Mouse (Mus musculus): ENCODE data around the gene Cdk19. TPM values are rescaled to one million over a fixed set of nuclear protein-coding genes. Genes with fewer than 3 reads are reported as not detected.
A peak's percentile ranks its signal among the peaks of the same experiment; 100 is the strongest.

Cdk19 gene
- 63.7 and 65.8 TPM in 2 replicates for total RNA-seq (2017)

DNA sequence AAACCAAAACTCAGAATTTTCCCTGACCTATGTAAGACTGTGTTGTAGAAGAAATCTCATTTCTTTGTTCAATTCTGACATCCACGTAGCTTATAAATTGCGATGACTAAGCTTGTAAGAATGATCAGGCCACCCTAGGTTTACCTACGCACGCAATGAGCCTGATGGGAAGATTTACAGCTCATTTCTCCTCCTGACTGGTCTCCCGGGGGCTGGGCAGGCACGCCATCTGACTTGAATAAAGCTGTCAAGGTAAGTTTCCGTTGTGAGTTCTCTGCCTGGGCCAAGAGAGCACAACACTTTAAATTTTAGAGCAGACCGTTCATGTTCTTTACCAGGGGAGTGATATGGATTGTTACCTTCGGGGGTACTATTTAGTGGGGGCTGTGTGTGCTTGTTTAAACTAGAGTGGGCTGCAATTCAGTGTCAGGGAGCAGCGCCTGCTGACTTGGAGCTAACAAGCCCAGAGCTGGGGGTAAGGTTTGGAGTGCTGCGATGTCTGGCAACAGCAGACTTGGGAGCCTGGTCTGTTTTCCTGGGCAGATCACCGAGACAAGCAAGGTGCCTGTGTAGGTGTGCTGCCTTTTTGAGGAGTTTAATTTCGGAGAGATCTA lies at the start of gene Cdk19:
Cdk19 (plus strand) TSS at position 214 of the 614 bp plus-strand sequence.
- no peak for ATAC-seq (ENCODE audit: extremely low read depth, insufficient number of reproducible peaks, low FRiP score, poor library complexity, severe bottlenecking)

DNA sequence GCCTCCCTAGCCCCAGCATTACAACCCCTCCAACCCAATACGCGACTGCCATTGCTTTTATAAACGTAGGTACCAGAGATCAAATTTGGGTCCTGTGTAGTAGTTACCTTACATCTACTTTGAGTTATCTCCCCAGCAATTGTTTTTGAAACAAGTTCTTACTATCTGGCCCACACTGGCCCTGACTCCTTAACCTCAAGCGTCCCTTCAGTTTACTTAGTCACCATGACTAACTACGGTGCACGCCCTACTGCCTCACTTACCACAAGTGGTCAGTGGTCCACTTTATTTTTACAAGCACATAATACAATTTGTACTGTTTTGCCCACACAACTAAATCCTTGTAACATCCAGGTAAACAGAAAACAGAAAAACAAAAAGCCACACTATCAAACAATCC lies 46.7 kb upstream of the Cdk19 start:
- no peak for ATAC-seq (ENCODE audit: extremely low read depth, insufficient number of reproducible peaks, low FRiP score, poor library complexity, severe bottlenecking)

- ATAC-seq (ENCODE audit: extremely low read depth, insufficient number of reproducible peaks, low FRiP score, poor library complexity, severe bottlenecking): peak; percentile 28
Measured at GRCm38 (mm10) chr10:40300648-40301171, 38.7 kb upstream of the Cdk19 start.

- 0 out of 2 replicates have a peak, but pooled peaks have one; percentile 0 for ATAC-seq (ENCODE audit: extremely low read depth, insufficient number of reproducible peaks, low FRiP score, poor library complexity, severe bottlenecking)
Measured at GRCm38 (mm10) chr10:40301181-40302075, 37.9 kb upstream of the Cdk19 start.

- peak; percentile 96 for ATAC-seq (ENCODE audit: extremely low read depth, insufficient number of reproducible peaks, low FRiP score, poor library complexity, severe bottlenecking)
Measured at GRCm38 (mm10) chr10:40302140-40302985, 37.0 kb upstream of the Cdk19 start, which contains the start of gene Amd1. Gene Amd1, minus strand, starts transcription at chr10:40302186.

GRCm38 (mm10) chr10:40305989-40306388 lies 33.4 kb upstream of the Cdk19 start:
- ATAC-seq (ENCODE audit: extremely low read depth, insufficient number of reproducible peaks, low FRiP score, poor library complexity, severe bottlenecking): no peak

DNA sequence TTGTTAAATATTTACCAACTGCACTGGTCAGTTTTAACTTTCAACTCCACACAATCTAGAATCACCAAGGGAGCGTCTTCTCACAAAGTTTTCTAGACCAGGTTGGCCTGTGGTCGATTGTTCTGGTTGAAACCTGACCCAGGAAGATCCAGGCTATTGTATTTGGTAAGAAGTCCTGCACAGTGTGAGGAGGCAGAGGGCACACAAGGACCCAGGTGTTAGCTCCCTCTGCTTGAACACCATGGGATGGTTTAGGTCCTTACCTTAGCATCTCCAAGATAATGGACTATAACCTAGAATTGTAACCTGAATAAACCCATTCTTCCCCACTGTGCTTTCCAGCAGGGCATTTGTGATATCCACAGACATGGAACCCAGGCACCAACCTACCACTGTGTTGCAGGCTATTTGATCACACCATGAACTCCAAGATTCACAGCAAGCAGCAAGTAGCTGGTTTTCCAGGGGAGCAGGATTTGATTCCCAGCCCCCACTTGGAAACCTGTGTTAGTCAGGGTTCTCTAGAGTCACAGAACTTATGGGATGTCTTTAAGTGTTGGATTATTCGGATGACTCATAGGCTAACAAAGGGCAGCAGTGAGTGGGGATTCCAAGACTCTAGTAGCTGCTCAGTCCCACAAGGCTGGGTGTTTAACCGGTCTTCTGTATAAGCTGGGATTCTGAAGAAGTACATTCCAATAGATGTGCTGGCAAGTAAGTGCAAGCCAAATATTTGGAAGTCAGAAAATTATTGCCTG lies 31.4 kb upstream of the Cdk19 start:
- ATAC-seq (ENCODE audit: extremely low read depth, insufficient number of reproducible peaks, low FRiP score, poor library complexity, severe bottlenecking): no peak

DNA sequence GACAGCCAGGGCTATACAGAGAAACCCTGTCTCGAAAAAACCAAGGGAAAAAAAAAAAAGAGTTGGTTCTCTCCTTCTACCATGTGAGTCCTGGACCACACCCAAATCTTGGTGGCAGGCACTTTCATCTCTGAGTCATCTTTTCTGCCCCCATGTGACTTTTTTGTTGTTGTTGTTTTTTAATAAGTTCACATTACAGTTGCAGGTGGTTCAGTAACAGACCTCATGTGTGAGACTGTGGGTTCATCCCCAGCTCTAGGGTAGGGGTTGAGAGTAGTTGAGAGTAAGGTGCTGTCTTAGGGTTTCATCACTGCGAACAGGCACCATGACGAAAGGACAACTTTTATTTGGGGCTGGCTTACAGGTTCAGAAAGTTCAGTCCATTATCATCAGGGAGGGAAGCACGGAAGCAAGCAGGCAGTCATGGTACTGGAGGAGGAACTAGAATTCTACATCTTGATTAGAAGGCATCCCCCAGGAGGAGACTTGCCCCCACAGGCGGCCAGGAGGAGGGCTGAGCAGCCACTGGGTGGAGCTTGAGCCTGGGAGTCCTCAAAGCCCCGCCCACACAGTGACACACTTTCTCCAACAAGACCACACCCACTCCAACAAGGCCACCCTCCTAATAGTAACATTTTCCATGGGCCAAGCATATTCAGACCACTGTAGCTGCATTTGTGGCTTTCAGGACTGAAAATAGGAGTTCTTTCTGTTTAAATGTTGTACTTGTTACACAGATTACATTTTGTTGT lies 29.3 kb upstream of the Cdk19 start:
- ATAC-seq (ENCODE audit: extremely low read depth, insufficient number of reproducible peaks, low FRiP score, poor library complexity, severe bottlenecking): peak; percentile 44; the same call in 1 of the 2 replicates

DNA sequence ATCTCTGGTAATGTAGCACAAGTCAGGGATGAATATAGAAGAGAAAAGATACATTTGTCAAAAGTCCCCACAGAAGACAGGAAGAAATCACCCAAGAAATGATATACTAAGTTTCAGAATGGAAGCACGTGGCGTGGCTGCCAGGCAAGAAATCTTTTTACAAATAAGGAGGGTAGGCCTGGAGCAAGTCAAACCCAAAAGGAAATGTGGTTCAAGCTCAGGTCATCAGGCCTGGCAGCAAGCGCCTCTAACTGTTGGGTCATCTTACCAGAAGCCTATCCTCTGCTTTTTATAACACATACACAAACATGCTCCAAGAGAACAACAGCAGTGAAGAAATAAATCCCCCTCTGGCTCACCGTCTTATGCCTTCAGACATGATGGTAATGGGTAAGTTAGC lies 26.6 kb upstream of the Cdk19 start:
- no peak for ATAC-seq (ENCODE audit: extremely low read depth, insufficient number of reproducible peaks, low FRiP score, poor library complexity, severe bottlenecking)

DNA sequence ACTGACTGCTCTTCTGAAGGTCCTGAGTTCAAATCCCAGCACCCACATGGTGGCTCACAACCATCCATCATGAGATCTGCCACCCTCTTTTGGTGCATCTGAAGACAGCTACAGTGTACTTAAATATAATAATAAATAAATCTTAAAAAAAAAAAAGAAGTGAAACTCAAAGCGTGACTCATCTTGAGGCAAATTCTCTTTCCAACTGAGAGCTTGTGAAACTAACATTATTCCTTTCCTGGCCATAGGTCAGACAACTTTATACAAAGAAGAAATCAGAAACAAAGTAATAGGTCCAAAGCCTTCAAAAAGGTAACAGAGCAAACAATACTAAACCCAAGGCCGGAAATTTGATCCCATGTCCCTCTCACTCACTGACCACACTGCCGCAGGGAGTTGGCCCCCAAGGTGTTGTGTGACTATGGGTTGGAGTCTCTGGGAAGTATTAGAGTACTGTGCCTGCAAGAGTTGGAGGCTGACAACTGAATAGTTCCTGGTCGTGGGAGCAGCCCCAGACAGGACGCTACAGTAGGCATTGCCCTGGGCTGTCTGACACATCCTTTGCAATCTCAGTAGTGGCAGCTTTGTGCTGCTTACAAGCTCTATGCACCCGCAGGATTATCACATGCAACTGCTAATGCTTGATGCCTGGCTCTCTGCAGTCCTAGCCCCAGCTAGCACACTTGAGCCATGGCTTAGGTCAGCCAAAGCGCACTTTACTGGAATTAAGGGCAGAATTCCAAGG lies 22.4 kb upstream of the Cdk19 start:
- ATAC-seq (ENCODE audit: extremely low read depth, insufficient number of reproducible peaks, low FRiP score, poor library complexity, severe bottlenecking): no peak

DNA sequence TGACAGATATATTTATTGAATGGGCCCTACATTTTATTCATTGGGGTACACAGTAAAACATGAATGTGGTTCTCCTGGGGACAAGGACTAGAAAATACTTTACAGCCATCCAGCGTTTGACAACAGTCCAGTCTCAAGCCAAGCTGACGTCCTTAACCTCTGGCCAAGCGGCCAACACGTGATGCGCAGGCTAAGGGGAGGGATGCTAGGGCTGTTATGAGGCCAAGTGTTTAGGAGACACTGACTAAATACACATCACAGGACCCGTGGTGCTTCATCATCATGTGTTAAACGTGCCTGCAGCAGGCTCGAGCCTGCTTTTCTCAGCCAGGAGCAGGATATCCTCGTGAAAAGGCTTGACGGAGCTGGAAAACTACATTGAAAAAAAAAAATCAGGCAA lies 19.1 kb upstream of the Cdk19 start:
- ATAC-seq (ENCODE audit: extremely low read depth, insufficient number of reproducible peaks, low FRiP score, poor library complexity, severe bottlenecking): no peak

- no peak for ATAC-seq (ENCODE audit: extremely low read depth, insufficient number of reproducible peaks, low FRiP score, poor library complexity, severe bottlenecking)
Measured at GRCm38 (mm10) chr10:40328004-40328551, 11.3 kb upstream of the Cdk19 start.

DNA sequence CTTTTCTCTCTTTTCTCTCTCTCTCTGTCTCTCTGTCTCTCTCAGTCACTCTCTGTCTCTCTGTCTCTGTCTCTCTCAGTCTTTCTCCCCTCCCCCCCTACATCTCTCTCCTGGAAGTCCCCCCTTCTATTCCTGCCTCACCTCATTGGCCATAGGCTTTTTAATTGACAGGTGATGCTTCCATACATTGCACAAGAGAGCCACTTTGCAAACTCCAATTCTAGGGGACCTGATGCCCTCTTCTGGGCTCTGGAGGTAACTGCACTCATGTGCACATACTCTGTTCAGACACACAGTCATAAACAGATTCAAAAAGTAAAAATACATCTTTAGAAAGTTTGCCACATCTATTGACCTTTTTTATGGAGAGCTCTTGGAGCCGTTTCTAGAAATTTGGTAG lies 9.1 kb upstream of the Cdk19 start:
- no peak for ATAC-seq (ENCODE audit: extremely low read depth, insufficient number of reproducible peaks, low FRiP score, poor library complexity, severe bottlenecking)

DNA sequence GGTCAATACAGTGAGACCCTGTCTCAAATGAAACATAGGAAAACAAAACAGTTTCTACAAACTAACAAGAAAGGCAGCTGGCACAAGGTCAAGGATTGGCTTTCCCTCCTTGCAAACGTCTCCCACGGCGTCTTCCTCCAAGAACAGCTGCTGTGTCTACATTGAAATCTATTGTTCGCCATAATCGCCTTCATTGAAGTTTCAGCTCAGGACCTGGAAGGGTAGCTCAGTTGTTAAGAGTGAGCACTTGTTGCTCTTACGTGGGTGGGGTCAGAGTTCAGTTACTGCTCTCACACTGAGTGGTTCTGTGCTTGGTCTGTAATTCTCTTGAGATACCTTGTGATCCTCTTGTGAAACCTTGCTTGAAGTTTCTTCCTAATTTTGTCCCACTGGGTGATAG lies 6.5 kb upstream of the Cdk19 start:
- no peak for ATAC-seq (ENCODE audit: extremely low read depth, insufficient number of reproducible peaks, low FRiP score, poor library complexity, severe bottlenecking)

DNA sequence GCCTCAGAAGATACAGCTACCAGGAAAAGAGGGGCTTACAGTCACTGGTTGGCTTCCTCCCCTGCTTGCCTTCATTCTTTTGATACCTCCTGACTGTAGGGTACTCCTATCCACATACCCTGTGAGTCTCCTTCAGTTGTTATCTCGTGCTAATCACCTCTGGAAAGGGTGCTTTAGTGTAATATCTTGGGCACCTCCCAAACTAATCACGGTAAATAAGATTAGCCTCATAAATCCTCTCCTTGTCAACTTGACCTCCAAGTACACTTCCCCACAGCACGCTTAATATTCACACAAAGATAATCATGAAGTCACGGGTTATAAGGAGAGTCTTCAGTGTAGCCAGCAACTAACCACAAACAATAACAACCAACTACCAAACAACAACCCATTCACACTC lies 2.7 kb downstream of the Cdk19 start:
- no peak for ATAC-seq (ENCODE audit: extremely low read depth, insufficient number of reproducible peaks, low FRiP score, poor library complexity, severe bottlenecking)

- no peak for ATAC-seq (ENCODE audit: extremely low read depth, insufficient number of reproducible peaks, low FRiP score, poor library complexity, severe bottlenecking)
Measured at GRCm38 (mm10) chr10:40346776-40347403, 7.5 kb downstream of the Cdk19 start.
